Mouse (Mus musculus): ENCODE data around the gene Mfsd6l.

The Mfsd6l gene

GRCm38 (mm10) chr11:68550358-68550757, 5.6 kb upstream of the Mfsd6l start:
- DNase-seq (ENCODE audit: low read depth, low spot score), result no peak

DNA sequence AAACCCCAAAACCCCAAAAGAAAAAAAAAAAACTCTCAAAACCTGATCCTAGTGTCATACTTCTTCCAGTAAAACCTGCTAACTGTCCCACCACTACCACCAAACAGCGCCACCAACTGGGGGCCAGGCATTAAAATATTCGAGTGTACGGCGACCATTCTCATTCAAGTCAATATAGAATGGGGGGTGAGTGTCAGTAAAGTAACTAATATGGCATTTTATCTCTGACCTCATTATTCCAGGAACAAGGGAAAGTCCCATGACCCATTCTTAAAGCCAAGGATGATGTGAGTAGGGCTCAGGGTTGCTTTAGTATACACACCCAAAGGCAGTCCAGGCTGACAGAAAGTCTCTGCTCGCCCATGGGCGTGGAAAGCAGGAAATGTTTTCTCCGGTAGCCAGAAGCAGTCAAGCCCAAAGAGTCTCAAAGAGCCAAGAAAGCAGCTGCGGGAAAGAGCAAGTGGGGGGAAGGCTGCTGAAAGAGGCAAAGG, 2.0 kb upstream of the Mfsd6l start:
- peak; percentile 29 for DNase-seq (ENCODE audit: low read depth, low spot score)

GRCm38 (mm10) chr11:68559546-68559945, 3.6 kb downstream of the Mfsd6l start:
- DNase-seq (ENCODE audit: low read depth, low spot score), result peak; percentile 32

DNA sequence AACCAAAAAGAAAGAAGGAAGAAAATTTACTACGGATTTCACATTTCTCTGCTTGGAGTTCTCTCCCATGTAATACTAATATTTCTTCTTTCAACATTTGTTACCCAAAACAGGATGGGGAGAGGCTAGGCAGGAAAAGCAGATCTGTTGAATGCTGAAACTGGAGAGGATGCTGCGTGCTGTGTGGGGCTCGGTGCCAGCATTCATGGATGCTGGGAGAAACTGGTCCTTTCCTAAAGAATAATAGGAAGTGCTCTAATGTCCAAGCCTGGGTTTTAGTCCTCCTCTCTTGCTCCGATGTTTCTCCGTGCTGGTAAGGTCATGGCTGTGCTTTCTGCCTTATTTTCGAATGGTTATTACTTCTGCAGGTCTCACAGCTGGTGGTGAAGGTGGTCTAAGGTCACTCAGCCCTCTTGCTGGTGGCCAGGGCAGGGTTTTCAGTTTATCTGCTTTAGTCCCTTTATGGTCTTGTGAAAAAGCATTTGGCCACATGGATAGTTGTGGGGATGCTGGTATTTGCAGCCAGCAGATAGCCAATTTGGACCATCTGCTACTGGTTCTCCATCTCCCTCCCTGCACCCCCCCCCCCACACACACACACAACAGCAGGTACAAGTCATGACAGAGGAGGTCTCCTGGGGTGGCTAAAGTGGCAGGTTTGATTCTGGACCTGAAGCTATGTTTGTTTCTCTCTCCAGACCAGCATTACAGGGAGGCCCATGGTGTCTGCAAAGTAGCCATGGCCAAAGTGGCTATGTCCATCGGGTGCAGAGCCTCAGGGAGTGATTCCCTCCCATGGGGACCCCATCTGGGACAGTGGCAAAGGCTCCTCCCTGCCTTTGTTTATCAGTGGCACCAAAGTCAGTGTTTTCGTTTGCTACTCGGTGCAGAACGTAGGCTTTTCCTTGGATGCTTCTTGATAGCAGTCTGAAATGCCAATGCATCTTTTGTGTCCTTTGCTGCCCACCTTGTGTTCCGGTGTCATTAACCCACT, 6.3 kb downstream of the Mfsd6l start:
- no peak for DNase-seq (ENCODE audit: low read depth, low spot score)

GRCm38 (mm10) chr11:68564356-68565031, 8.5 kb downstream of the Mfsd6l start:
- no peak for DNase-seq (ENCODE audit: low read depth, low spot score)

DNA sequence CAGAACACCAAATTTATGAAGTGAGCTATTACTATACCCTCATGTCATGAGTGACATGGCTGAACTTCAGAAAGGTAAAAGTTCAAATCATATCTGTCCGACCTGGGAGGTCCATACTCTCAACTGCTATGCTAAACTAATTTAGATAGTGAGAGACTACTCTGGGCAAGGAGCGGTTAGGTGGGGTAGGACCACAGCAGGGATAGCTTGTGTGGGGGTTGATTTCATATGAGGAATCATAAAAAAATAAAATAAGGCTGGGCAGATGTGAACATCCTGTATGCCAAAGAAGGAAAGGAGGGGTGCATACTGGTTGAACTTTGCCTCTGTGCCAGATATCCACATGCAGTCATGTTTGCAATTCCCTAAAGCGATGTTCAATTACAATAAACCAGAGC, 9.0 kb downstream of the Mfsd6l start:
- no peak for DNase-seq (ENCODE audit: low read depth, low spot score)

DNA sequence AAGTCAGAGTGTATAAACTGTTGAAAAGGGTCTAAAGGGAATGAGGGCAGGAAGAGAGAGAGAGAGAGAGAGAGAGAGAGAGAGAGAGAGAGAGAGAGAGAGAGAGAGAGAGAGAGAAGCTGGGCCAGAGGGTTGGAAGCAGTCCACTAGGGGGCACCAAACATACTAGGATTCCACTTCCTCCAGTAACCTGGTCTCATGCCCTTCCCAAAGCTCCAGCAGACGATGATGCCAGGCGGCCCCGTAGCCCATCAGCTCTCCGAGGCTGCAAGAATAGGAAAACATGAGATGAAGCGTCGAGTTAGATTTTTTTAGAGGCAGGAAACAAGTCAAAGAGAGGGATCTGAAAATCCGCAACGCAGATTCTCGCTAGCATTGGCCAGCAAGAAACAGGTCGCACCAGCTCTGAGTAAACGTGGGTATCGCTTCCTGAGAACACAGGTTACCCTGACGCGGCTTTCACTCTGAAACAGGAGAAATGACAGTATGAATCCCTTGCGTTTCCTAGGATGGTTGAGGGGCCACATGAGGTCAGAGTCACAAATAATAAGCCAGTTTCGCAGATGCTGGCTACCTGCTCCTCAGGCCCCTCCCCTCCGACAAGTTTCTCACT, 10.6 kb downstream of the Mfsd6l start:
- peak; percentile 40 for DNase-seq (ENCODE audit: low read depth, low spot score)

- DNase-seq (ENCODE audit: low read depth, low spot score), result no peak
Measured at GRCm38 (mm10) chr11:68570861-68571260, 14.9 kb downstream of the Mfsd6l start.

DNA sequence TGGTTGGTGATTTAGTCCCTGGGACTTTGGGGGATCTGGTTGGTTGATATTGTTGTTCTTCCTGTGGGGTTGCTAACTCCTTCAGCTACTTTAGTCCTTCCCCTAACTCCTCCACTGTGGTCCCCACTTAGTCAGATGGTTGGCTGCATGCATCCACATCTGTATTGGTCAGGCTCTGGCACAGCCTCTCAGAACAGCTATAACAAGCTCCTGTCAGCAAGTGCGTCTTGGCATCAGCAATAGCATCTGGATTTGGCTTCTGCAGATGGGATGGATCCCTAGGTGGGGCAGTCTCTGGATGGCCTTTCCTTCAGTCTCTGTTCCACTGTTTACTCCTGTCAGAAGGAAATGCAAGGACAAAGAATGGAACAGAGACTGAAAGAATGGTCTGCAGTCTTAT, 21.1 kb downstream of the Mfsd6l start:
- no peak for DNase-seq (ENCODE audit: low read depth, low spot score)

DNA sequence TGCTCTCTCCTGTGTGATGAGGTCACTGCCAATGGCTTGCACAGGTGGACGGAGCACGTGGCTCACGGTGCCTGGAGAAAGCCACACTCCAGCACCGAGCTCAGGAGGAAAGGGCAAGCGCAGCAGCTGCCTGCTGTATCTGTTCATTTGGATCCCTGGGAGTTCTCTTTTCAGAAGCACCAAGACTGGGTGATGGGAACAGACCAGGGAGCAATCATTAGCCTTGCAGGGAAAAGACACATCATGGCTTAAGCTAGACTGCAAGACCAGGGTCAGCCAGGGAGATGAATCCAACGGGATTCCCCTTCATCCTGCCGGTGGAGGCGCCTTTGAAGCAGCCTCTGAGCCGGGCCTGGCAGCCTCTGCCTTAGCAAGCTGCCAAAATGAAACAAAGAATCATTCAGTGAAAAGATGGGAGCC, 23.5 kb downstream of the Mfsd6l start:
- DNase-seq (ENCODE audit: low read depth, low spot score), result no peak

- DNase-seq (ENCODE audit: low read depth, low spot score), result no peak
Measured at GRCm38 (mm10) chr11:68580566-68580965, 24.6 kb downstream of the Mfsd6l start.

GRCm38 (mm10) chr11:68583225-68583624, 27.2 kb downstream of the Mfsd6l start:
- DNase-seq (ENCODE audit: low read depth, low spot score), result no peak

DNA sequence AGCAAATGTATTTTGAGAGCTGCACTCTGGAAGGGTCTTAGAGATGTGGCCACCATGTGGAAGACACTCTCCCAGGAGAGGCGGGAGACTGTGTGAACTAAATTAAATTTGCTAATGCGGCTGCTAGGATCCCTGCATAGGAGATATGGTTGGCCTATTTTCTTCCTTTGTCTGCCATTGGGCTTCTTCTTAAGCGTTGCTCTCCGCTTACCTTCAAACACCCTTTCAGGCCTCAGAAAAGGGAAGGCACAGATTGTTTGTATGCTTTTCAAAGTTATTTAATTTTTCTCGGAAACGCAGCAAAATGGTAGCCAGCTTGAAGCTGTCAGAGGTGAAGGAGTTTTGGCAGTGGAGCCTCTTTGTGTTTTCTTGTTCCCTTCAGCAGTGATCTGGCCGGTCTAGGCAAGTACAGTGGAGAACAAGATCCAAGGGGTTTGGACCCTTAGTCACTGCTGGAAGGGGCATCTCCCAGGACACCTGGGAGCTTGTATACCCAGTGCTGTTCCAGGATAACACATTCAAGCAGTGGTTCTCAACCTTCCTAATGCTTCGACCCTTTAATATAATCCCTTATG, 28.0 kb downstream of the Mfsd6l start:
- no peak for DNase-seq (ENCODE audit: low read depth, low spot score)

GRCm38 (mm10) chr11:68585890-68586289, 29.9 kb downstream of the Mfsd6l start:
- peak; percentile 37 for DNase-seq (ENCODE audit: low read depth, low spot score)

DNA sequence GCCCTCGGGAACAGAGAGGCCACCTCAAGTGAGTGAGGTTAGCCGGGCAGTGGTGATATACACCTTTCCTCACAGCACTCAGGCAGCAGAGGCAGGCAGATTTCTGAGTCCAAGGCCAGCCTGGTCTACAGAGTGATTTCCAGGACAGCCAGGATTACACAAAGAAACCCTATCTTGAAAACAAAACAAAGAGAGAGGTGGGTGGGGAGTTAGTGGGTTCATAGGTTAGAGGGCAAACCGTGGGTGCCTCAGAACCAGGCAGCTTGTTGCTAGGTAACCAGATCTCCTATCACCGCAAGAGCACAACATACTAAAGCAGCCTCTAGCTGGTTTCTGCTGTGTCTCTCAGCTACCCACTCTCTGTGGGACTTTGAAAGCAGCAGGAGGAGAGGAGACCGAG, 30.7 kb downstream of the Mfsd6l start, which contains the start of gene Ccdc42:
Gene Ccdc42 (plus strand): TSS at position 301 of the 400 bp plus-strand sequence.
- no peak for DNase-seq (ENCODE audit: low read depth, low spot score)

DNA sequence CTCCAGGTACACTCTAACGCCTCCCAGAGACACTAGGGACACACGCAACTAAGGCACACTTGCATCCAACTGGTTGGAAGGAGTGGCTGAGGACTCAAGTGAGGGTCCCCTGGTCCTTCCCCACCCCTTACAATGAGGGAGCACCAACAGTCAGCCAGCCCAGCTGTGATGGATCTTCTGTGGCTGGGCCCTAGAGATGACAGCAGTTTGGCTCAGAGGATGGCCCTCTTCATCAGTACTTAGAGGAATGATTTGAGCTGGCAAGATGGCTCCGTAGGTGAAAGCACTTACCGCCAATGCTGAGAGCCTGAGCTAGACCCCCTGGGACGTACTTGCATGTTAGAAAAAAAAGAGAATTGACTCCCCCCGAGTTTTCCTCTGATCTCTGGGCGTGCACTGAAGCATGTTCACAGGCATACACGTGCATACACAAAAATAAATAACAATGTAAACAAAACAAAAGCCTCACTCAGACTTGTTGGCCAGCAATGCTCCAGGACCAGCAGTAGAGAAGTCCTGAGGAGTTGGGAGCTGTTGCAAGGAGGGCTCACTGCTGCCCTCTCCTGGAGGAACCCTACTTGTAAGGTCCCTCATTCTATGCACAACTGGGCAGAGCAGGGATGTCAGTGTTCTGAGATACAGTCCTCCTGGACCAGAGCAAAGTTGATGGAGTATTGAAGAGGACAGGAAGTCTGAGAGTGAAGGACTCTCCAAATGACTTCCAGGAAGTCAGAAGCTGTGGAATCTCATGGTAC, 33.2 kb downstream of the Mfsd6l start:
- peak; percentile 65 for DNase-seq (ENCODE audit: low read depth, low spot score)

DNA sequence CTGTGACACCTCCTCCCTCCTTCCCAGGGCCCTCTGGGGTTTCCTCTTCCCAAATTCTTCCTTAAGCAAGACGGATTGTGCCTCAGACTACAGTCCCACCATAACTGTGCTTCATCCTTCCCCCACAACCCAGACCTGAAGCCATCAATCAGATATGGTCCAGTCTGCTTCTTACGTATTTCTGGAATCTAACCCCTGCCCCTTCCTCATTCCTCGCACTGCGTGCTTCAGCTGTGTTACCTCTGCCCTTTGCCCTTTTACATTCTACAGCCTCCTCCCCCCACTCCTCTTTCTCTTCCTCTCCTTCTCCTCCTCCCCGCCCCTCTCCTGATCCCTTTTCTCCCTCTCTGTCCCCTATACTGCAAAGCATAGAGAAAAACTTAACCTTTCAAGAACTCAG, 35.7 kb downstream of the Mfsd6l start:
- no peak for DNase-seq (ENCODE audit: low read depth, low spot score)

- no peak for DNase-seq (ENCODE audit: low read depth, low spot score)
Measured at GRCm38 (mm10) chr11:68593247-68593646, 37.3 kb downstream of the Mfsd6l start.

DNA sequence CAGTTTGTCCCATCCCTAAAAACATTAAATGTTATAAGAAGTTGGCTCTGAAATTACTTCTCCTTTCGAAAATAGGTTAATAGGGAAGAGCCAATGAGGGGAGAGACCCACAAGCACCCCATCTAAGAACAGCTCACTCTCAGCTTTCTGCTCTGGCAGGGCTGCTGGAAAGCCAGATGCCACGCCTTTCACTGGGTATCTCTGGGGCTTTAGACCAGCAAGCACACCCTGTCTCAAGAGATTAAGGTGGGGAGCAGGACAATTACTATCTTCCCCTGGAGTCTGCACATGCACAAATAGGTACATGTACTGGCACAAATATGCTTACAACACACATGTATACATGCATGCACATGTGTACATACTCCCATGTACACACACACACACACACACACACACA, 41.9 kb downstream of the Mfsd6l start:
- DNase-seq (ENCODE audit: low read depth, low spot score), result no peak

GRCm38 (mm10) chr11:68600551-68601021, 44.6 kb downstream of the Mfsd6l start:
- no peak for DNase-seq (ENCODE audit: low read depth, low spot score)

- no peak for DNase-seq (ENCODE audit: low read depth, low spot score)
Measured at GRCm38 (mm10) chr11:68601486-68601991, 45.6 kb downstream of the Mfsd6l start.
